Mouse (Mus musculus): ENCODE results near the gene Fmo4. TPM values are rescaled to one million over a fixed set of nuclear protein-coding genes. Genes with fewer than 3 reads are reported as not detected.

Fmo4 gene
- polyA plus RNA-seq (2012; ENCODE audit: insufficient read depth, insufficient read length, missing spikeins) = 0.79 and 1.2 TPM in 2 replicates

DNA sequence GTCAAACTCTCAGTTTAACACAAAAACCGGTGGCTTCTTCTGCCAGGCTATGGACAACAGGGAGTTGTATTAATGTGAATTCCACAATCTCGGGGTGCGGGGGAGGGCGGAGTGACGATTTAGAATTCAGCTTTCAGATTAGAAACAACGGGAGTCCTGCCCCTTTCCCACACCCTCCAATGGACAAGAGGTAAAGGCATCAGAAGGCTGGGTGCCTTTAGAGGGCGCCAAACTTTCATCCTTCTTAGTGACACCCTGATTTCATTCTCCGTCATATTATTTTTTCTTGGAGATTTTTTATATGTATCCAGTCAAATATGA is at the start of gene Fmo4:
Gene Fmo4 (minus strand): TSS at position 137 of the 321 bp plus-strand sequence.
- Histone ChIP-seq H3K4me1 (ENCODE audit: control insufficient read depth, insufficient read depth, insufficient read length, low read length) (no peaks in the 10 kb centered on the region), H3K4me3 (ENCODE audit: insufficient read depth, low read depth, low read length) (peak within 1 kb of the TSS; percentile 53), H3K27ac (replicated peaks; ENCODE audit: low read depth, low read length) (no peak within 1 kb of the TSS)

DNA sequence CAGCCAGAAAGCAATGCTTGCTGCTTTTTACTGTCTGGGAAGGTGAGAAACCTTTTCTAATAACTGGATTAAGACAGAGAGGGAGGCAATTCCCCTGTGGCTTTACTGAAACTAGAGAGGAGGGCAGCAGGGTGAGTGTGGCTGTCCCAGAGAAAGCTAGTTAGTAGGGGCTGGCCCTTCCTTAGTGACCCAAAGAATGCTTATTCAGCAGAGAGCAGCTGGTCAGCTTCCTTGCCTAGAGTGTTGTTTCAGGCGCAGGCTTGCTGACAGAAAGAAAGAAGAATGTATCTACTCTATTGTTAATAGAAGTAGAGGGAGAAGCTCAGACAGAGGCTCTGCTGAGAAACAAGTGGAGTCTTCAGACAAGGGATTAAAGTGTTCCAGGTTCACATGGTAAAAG is 48.6 kb upstream of the Fmo4 start:
- H3K4me1 ChIP-seq (ENCODE audit: control insufficient read depth, insufficient read depth, insufficient read length, low read length) = peaks cover 11% of the 10 kb centered on the region
- H3K27ac ChIP-seq (replicated peaks; ENCODE audit: low read depth, low read length) = peak overlapping the region; percentile 10
- peak overlapping the region; percentile 22; the same call in 1 of the 2 replicates for H3K4me3 ChIP-seq (ENCODE audit: insufficient read depth, low read depth, low read length)

DNA sequence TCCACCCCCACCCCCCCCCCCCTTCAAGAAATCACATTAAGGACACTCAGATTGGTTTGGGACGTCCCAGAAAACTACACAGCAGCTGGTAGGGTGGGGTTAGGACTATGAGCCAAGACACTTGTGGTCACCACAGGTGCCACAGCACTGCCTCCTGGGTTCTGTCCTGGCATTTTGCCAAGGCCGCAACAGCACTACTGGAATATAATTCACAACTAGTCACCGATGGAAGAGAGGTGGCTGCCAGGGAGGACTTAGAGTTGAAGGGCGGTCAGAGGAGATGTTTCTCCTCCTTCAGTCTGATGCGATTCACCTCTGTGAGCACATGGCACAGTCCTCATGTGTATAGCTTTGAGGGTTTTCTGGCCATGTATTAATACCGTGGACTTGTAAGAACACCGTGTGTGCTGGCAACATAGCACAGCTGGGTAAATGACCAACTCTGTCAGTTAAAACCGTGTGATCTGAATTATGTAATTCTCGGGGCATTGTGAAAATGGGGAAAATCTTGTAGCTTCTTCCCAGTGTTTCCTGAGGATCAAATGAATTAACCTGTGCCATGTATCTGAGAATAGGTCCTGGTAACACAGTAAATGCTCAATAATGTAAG is 46.3 kb upstream of the Fmo4 start:
- Histone ChIP-seq H3K4me3 (ENCODE audit: insufficient read depth, low read depth, low read length) (peak overlapping the region; percentile 12; the same call in 1 of the 2 replicates), H3K27ac (replicated peaks; ENCODE audit: low read depth, low read length) (peak overlapping the region; percentile 72), H3K4me1 (ENCODE audit: control insufficient read depth, insufficient read depth, insufficient read length, low read length) (peaks cover 17% of the 10 kb centered on the region)

- Histone ChIP-seq H3K4me3 (ENCODE audit: insufficient read depth, low read depth, low read length) (peak overlapping the region; percentile 71), H3K27ac (replicated peaks; ENCODE audit: low read depth, low read length) (peak overlapping the region; percentile 93)
Measured at GRCm38 (mm10) chr1:162859545-162859976, 45.8 kb upstream of the Fmo4 start.

DNA sequence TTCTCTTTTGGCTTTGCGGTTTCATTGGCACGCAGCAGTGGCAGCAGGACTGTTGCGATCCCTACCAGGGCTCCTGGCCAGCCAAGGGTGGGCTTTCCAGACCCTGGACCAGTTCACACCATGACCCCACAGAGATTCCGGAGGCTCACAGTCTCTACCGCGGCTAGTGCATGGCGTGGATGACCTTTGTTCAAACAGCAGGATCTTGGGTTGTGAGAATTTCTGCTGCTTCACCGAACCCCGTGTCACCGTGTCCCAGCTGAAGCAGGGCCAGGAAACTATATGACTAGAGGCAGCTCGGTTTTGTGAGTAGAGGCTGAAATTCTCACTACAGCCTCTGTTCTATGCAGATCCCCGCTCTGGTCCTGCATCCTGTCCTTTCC is 45.0 kb upstream of the Fmo4 start:
- peaks cover 22% of the 10 kb centered on the region for H3K4me1 ChIP-seq (ENCODE audit: control insufficient read depth, insufficient read depth, insufficient read length, low read length)
- H3K4me3 ChIP-seq (ENCODE audit: insufficient read depth, low read depth, low read length) = peak overlapping the region; percentile 71
- peak overlapping the region; percentile 93 for H3K27ac ChIP-seq (replicated peaks; ENCODE audit: low read depth, low read length)

More at GRCm38 (mm10) chr1:162859545-162859976, 45.8 kb upstream of the Fmo4 start:
- H3K4me1 ChIP-seq (ENCODE audit: control insufficient read depth, insufficient read depth, insufficient read length, low read length) = peaks cover 21% of the 10 kb centered on the region

GRCm38 (mm10) chr1:162857766-162858747 is 44.3 kb upstream of the Fmo4 start:
- H3K4me3 ChIP-seq (ENCODE audit: insufficient read depth, low read depth, low read length) = peak overlapping the region; percentile 71
- peak overlapping the region; percentile 93 for H3K27ac ChIP-seq (replicated peaks; ENCODE audit: low read depth, low read length)
- H3K4me1 ChIP-seq (ENCODE audit: control insufficient read depth, insufficient read depth, insufficient read length, low read length) = peaks cover 26% of the 10 kb centered on the region

DNA sequence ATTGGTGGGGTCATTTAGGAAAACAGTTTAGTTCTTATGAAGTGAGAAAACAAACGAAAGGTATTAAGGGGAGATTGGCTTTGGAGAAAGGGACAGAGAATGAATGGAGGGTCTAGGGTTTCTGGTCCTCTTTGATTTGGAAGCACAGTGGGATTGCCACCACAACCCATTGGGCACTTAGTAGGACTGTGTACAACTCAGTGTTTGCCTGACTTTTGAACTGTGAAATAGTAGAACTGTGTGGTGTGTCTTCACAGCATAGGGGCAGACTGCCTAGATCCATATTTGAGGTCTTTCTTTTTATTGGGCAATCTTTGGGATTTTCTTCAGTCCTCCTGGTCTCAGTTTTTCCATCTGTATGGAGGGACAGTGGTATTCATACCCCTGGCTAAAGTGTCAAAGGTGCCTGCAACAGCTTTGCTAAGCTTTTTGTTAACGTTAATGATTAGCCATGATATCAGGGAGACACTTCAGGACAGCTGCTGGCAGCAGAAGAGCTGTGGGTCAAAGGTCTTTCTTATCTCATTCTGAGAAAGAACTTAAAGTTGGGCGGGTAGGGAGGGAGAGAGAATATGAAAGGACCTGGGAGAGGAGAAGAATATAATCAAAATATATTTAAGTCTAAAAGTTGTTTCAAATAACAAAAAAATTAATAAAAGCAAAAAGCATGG is 40.2 kb upstream of the Fmo4 start:
- no peak overlapping the region for H3K27ac ChIP-seq (replicated peaks; ENCODE audit: low read depth, low read length)
- no peak overlapping the region for H3K4me3 ChIP-seq (ENCODE audit: insufficient read depth, low read depth, low read length)
- peaks cover 19% of the 10 kb centered on the region for H3K4me1 ChIP-seq (ENCODE audit: control insufficient read depth, insufficient read depth, insufficient read length, low read length)

- Histone ChIP-seq H3K4me3 (ENCODE audit: insufficient read depth, low read depth, low read length) (no peak overlapping the region), H3K4me1 (ENCODE audit: control insufficient read depth, insufficient read depth, insufficient read length, low read length) (no peaks in the 10 kb centered on the region; the same call in 1 of the 2 replicates), H3K27ac (replicated peaks; ENCODE audit: low read depth, low read length) (no peak overlapping the region)
Measured at GRCm38 (mm10) chr1:162847554-162847953, 33.8 kb upstream of the Fmo4 start.

GRCm38 (mm10) chr1:162840211-162840610 is 26.4 kb upstream of the Fmo4 start:
- no peak overlapping the region for H3K27ac ChIP-seq (replicated peaks; ENCODE audit: low read depth, low read length)
- H3K4me1 ChIP-seq (ENCODE audit: control insufficient read depth, insufficient read depth, insufficient read length, low read length) = no peaks in the 10 kb centered on the region
- no peak overlapping the region for H3K4me3 ChIP-seq (ENCODE audit: insufficient read depth, low read depth, low read length)

- no peaks in the 10 kb centered on the region for H3K4me1 ChIP-seq (ENCODE audit: control insufficient read depth, insufficient read depth, insufficient read length, low read length)
- H3K4me3 ChIP-seq (ENCODE audit: insufficient read depth, low read depth, low read length) = no peak overlapping the region
- no peak overlapping the region for H3K27ac ChIP-seq (replicated peaks; ENCODE audit: low read depth, low read length)
Measured at GRCm38 (mm10) chr1:162838976-162839375, 25.2 kb upstream of the Fmo4 start.

GRCm38 (mm10) chr1:162834342-162834741 is 20.6 kb upstream of the Fmo4 start:
- Histone ChIP-seq H3K4me1 (ENCODE audit: control insufficient read depth, insufficient read depth, insufficient read length, low read length) (no peaks in the 10 kb centered on the region), H3K4me3 (ENCODE audit: insufficient read depth, low read depth, low read length) (no peak overlapping the region), H3K27ac (replicated peaks; ENCODE audit: low read depth, low read length) (no peak overlapping the region)

DNA sequence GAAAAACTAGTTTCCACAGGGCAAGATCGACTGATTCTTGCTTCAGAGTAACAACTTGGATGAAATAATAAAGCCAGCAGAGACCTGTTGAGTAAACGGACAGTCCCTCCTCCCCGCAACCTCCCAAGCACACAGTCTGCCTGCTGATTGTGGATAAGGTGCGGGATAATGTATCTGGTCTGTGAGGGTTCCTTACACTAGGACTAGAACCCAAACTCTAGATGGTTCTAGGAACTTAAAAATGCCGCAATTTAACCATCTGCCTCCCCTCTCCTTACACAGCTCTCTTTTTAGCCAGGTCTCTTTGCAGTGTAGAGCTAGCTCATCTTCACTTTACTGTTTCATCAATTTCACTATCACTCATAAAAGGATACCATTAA is 18.8 kb upstream of the Fmo4 start:
- no peak overlapping the region for H3K27ac ChIP-seq (replicated peaks; ENCODE audit: low read depth, low read length)
- H3K4me1 ChIP-seq (ENCODE audit: control insufficient read depth, insufficient read depth, insufficient read length, low read length) = no peaks in the 10 kb centered on the region
- H3K4me3 ChIP-seq (ENCODE audit: insufficient read depth, low read depth, low read length) = no peak overlapping the region

- H3K4me1 ChIP-seq (ENCODE audit: control insufficient read depth, insufficient read depth, insufficient read length, low read length) = no peaks in the 10 kb centered on the region
- H3K4me3 ChIP-seq (ENCODE audit: insufficient read depth, low read depth, low read length) = no peak overlapping the region
- H3K27ac ChIP-seq (replicated peaks; ENCODE audit: low read depth, low read length) = no peak overlapping the region
Measured at GRCm38 (mm10) chr1:162831838-162832573, 18.2 kb upstream of the Fmo4 start.

DNA sequence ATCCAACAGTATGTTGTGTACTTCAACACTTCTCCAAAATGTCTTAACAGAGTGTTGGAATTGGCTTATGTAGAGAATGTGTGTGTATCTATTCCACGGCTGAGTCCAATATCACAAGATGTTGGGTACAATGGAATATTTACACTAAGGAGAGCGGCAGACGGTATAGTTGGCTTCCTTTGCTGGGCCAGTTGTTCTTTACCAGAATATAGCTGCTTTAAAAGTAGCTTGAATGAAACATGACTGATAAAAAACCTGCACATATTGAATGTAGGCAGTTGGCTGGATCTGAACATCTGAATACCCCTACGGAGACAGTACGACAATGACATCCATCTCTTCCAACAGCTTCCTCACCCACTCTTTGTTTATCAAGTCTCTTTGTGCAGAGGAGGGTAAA is 5.5 kb upstream of the Fmo4 start:
- Histone ChIP-seq H3K4me3 (ENCODE audit: insufficient read depth, low read depth, low read length) (no peak overlapping the region), H3K27ac (replicated peaks; ENCODE audit: low read depth, low read length) (no peak overlapping the region), H3K4me1 (ENCODE audit: control insufficient read depth, insufficient read depth, insufficient read length, low read length) (no peaks in the 10 kb centered on the region)

Data from brown adipose tissue, adult 24 weeks (tissue).